Mouse (Mus musculus): ENCODE measurements around the gene Crcp.
A peak's percentile ranks its signal among the peaks of the same experiment; 100 is the strongest.

Gene Crcp

GRCm38 (mm10) chr5:130059413-130060328 is 30.6 kb downstream of the Crcp start:
- no peak for DNase-seq

GRCm38 (mm10) chr5:130060329-130060665 is 31.2 kb downstream of the Crcp start:
- DNase-seq, result no peak

- no peak for DNase-seq
Measured at GRCm38 (mm10) chr5:130062096-130062495, 33.0 kb downstream of the Crcp start.

GRCm38 (mm10) chr5:130063760-130064159 is 34.7 kb downstream of the Crcp start:
- no peak for DNase-seq

GRCm38 (mm10) chr5:130065579-130065978 is 36.5 kb downstream of the Crcp start:
- no peak for DNase-seq

- DNase-seq, result no peak
Measured at GRCm38 (mm10) chr5:130067841-130068264, 38.8 kb downstream of the Crcp start.

GRCm38 (mm10) chr5:130073026-130073425 is 43.9 kb downstream of the Crcp start, which contains the start of gene Tpst1:
TSS of gene Tpst1 (plus strand) at chr5:130073326.
- DNase-seq, result no peak

GRCm38 (mm10) chr5:130074491-130074890 is 45.4 kb downstream of the Crcp start:
- DNase-seq, result no peak

- no peak for DNase-seq
Measured at GRCm38 (mm10) chr5:130076396-130076795, 47.3 kb downstream of the Crcp start.

GRCm38 (mm10) chr5:130078096-130078833 is 49.2 kb downstream of the Crcp start:
- DNase-seq, result no peak

- DNase-seq, result no peak
Measured at GRCm38 (mm10) chr5:130078834-130079156, 49.7 kb downstream of the Crcp start.

- peak; percentile 93 for DNase-seq
Measured at GRCm38 (mm10) chr5:130079202-130080050, 50.3 kb downstream of the Crcp start.

- DNase-seq, result no peak
Measured at GRCm38 (mm10) chr5:130080051-130080681, 51.1 kb downstream of the Crcp start.

GRCm38 (mm10) chr5:130081181-130081881 is 52.2 kb downstream of the Crcp start:
- no peak for DNase-seq

- no peak for DNase-seq
Measured at GRCm38 (mm10) chr5:130082431-130082830, 53.3 kb downstream of the Crcp start.

GRCm38 (mm10) chr5:130084271-130084670 is 55.2 kb downstream of the Crcp start:
- DNase-seq, result no peak

GRCm38 (mm10) chr5:130088008-130088407 is 58.9 kb downstream of the Crcp start:
- DNase-seq, result no peak

- no peak for DNase-seq
Measured at GRCm38 (mm10) chr5:130088612-130089011, 59.5 kb downstream of the Crcp start.

- DNase-seq, result no peak
Measured at GRCm38 (mm10) chr5:130089177-130089576, 60.1 kb downstream of the Crcp start.

- peak; percentile 65 for DNase-seq
Measured at GRCm38 (mm10) chr5:130089626-130090393, 60.7 kb downstream of the Crcp start.

GRCm38 (mm10) chr5:130096754-130097153 is 67.7 kb downstream of the Crcp start:
- no peak for DNase-seq
